Mouse (Mus musculus) MEL (cell line): ENCODE data around the gene Tex2. TPM values are rescaled to one million over a fixed set of nuclear protein-coding genes. Genes with fewer than 3 reads are reported as not detected.

ENCODE experiments used
- DNase-seq: peaks from one replicate; pipeline ENCODE4 v3.0.0; 2011; ENCODE audit warnings: low read depth, low spot score
- H3K27ac ChIP-seq: 2 replicates; pipeline ENCODE4 v1.5.1; 2012; ENCODE audit warnings: low read depth, mild to moderate bottlenecking, control low read depth, low read length, moderate library complexity; ENCODE audit not compliant: control insufficient read depth
- H3K27me3 ChIP-seq, 2 experiments: fragments of 150-350 bp in 1 of 2; sonication (generic) in 1 of 2; 2 replicates each; pipeline ENCODE4 v1.6.1; 2012; ENCODE audit warnings: low read length in 2 of 2, mild to moderate bottlenecking in 2 of 2, improper control_type of control experiment in 1 of 2, moderate library complexity in 1 of 2; ENCODE audit not compliant: insufficient read depth in 2 of 2, control insufficient read depth in 1 of 2
- H3K36me3 ChIP-seq, 2 experiments: 2 replicates each; pipeline ENCODE4 v1.6.1; 2012 to 2014; ENCODE audit warnings: low read length in 2 of 2, improper control_type of control experiment in 1 of 2, inconsistent platforms in 1 of 2, mild to moderate bottlenecking in 1 of 2; ENCODE audit not compliant: insufficient read depth in 2 of 2, control insufficient read depth in 1 of 2
- H3K4me1 ChIP-seq, 2 experiments: fragments of 150-350 bp in 1 of 2; sonication (generic) in 1 of 2; 2 replicates each; pipeline ENCODE4 v1.6.1; 2012; ENCODE audit warnings: low read length in 2 of 2, improper control_type of control experiment in 1 of 2, mild to moderate bottlenecking in 1 of 2; ENCODE audit not compliant: insufficient read depth in 2 of 2, control insufficient read depth in 1 of 2
- H3K4me3 ChIP-seq, 2 experiments: fragments of 150-350 bp in 1 of 2; sonication (generic) in 1 of 2; 2 replicates each; pipeline ENCODE4 v1.5.1; 2012; ENCODE audit warnings: low read depth in 2 of 2, low read length in 2 of 2, mild to moderate bottlenecking in 2 of 2, moderate library complexity in 2 of 2, control low read depth in 1 of 2, improper control_type of control experiment in 1 of 2; ENCODE audit not compliant: control insufficient read depth in 1 of 2, insufficient read depth in 1 of 2
- H3K79me2 ChIP-seq: 2 replicates; pipeline ENCODE4 v1.6.1; 2012; ENCODE audit warnings: mild to moderate bottlenecking, low read length, moderate library complexity; ENCODE audit not compliant: control insufficient read depth, poor library complexity, insufficient read depth
- H3K9ac ChIP-seq: 2 replicates; pipeline ENCODE4 v1.6.1; 2012; ENCODE audit warnings: low read depth, mild to moderate bottlenecking, control low read depth, low read length, moderate library complexity; ENCODE audit not compliant: control insufficient read depth, poor library complexity, severe bottlenecking
- H3K9me3 ChIP-seq: fragments of 150-350 bp; sonication (generic); replicated peaks from 2 replicates; pipeline ENCODE4 v1.6.1; 2012; ENCODE audit warnings: mild to moderate bottlenecking, low read length, improper control_type of control experiment, moderate library complexity; ENCODE audit not compliant: insufficient read depth
- BHLHE40 ChIP-seq: IDR thresholded peaks from 2 replicates; pipeline ENCODE4 v1.6.1; 2012; ENCODE audit warnings: low read depth, mild to moderate bottlenecking, inconsistent platforms, low read length, improper control_type of control experiment, borderline replicate concordance
- CHD1 ChIP-seq: IDR thresholded peaks from 2 replicates; pipeline ENCODE4 v1.6.1; 2012; ENCODE audit warnings: low read depth, mild to moderate bottlenecking, inconsistent platforms, low read length, improper control_type of control experiment
- CHD2 ChIP-seq: IDR thresholded peaks from 2 replicates; pipeline ENCODE4 v1.6.1; 2011; ENCODE audit warnings: low read length, improper control_type of control experiment
- CTCF ChIP-seq, 3 experiments: IDR thresholded peaks in 2 of 3; conservative IDR thresholded peaks in 1 of 3; 2 replicates each; pipeline ENCODE4 v1.5.1; 2011 to 2012; ENCODE audit warnings: low read length in 3 of 3, low read depth in 2 of 3, mild to moderate bottlenecking in 2 of 3, improper control_type of control experiment in 1 of 3, inconsistent platforms in 1 of 3, mixed read lengths in 1 of 3, moderate library complexity in 1 of 3; ENCODE audit not compliant: control insufficient read depth in 1 of 3, insufficient read depth in 1 of 3, poor library complexity in 1 of 3, severe bottlenecking in 1 of 3
- E2F4 ChIP-seq: IDR thresholded peaks from 2 replicates; pipeline ENCODE4 v1.6.1; 2011; ENCODE audit warnings: low read depth, low read length, improper control_type of control experiment, borderline replicate concordance
- ELF1 ChIP-seq: IDR thresholded peaks from 2 replicates; pipeline ENCODE4 v1.6.1; 2014; ENCODE audit warnings: low read depth, mild to moderate bottlenecking, inconsistent platforms, low read length, improper control_type of control experiment, moderate library complexity
- EP300 ChIP-seq, 2 experiments: IDR thresholded peaks; 2 replicates each; pipeline ENCODE4 v1.6.1; 2011; ENCODE audit warnings: improper control_type of control experiment in 2 of 2, low read length in 2 of 2, low read depth in 1 of 2, mild to moderate bottlenecking in 1 of 2
- ETS1 ChIP-seq: IDR thresholded peaks from 2 replicates; pipeline ENCODE4 v1.6.1; 2012; ENCODE audit warnings: low read depth, mild to moderate bottlenecking, inconsistent platforms, low read length, improper control_type of control experiment, moderate library complexity
- GATA1 ChIP-seq: IDR thresholded peaks from 2 replicates; pipeline ENCODE4 v1.6.1; 2011; ENCODE audit warnings: low read depth, low read length, improper control_type of control experiment
- HCFC1 ChIP-seq: IDR thresholded peaks from 2 replicates; pipeline ENCODE4 v1.6.1; 2012; ENCODE audit warnings: low read depth, mild to moderate bottlenecking, inconsistent platforms, low read length, improper control_type of control experiment, moderate library complexity
- JUND ChIP-seq: IDR thresholded peaks from 2 replicates; pipeline ENCODE4 v1.6.1; 2011; ENCODE audit warnings: low read depth, mild to moderate bottlenecking, improper control_type of control experiment, low read length
- KAT2A ChIP-seq: conservative IDR thresholded peaks from 2 replicates; pipeline ENCODE4 v1.6.1; 2012; ENCODE audit warnings: low read depth, low read length, improper control_type of control experiment, inconsistent platforms
- MAFK ChIP-seq: IDR thresholded peaks from 2 replicates; pipeline ENCODE4 v1.6.1; 2011; ENCODE audit warnings: low read depth, mild to moderate bottlenecking, low read length, improper control_type of control experiment, borderline replicate concordance
- MAX ChIP-seq: IDR thresholded peaks from 2 replicates; pipeline ENCODE4 v1.6.1; 2011; ENCODE audit warnings: low read length, improper control_type of control experiment
- MAZ ChIP-seq: IDR thresholded peaks from 2 replicates; pipeline ENCODE4 v1.6.1; 2012; ENCODE audit warnings: low read depth, mild to moderate bottlenecking, inconsistent platforms, low read length, improper control_type of control experiment
- MEF2A ChIP-seq: IDR thresholded peaks from 2 replicates; pipeline ENCODE4 v1.6.1; 2014; ENCODE audit warnings: low read depth, mild to moderate bottlenecking, inconsistent platforms, low read length, improper control_type of control experiment; ENCODE audit not compliant: poor library complexity, insufficient replicate concordance, severe bottlenecking; ENCODE audit errors: extremely low read depth
- MXI1 ChIP-seq: IDR thresholded peaks from 2 replicates; pipeline ENCODE4 v1.6.1; 2011; ENCODE audit warnings: mild to moderate bottlenecking, low read depth, low read length, improper control_type of control experiment
- MYB ChIP-seq: IDR thresholded peaks from 2 replicates; pipeline ENCODE4 v1.6.1; 2011; ENCODE audit warnings: mild to moderate bottlenecking, low read depth, low read length, improper control_type of control experiment
- MYC ChIP-seq: IDR thresholded peaks from 2 replicates; pipeline ENCODE4 v1.6.1; 2011; ENCODE audit warnings: low read depth, mild to moderate bottlenecking, low read length, improper control_type of control experiment, moderate library complexity
- NELFE ChIP-seq: IDR thresholded peaks from 2 replicates; pipeline ENCODE4 v1.6.1; 2011; ENCODE audit warnings: low read depth, low read length, improper control_type of control experiment
- NRF1 ChIP-seq: IDR thresholded peaks from 2 replicates; pipeline ENCODE4 v1.6.1; 2014; ENCODE audit warnings: low read depth, mild to moderate bottlenecking, inconsistent platforms, low read length, improper control_type of control experiment, moderate library complexity; ENCODE audit not compliant: poor library complexity, insufficient read depth, severe bottlenecking
- POLR2A ChIP-seq, 2 experiments: IDR thresholded peaks; 2 replicates each; pipeline ENCODE4 v1.6.1; 2011 to 2012; ENCODE audit warnings: low read length in 2 of 2, mild to moderate bottlenecking in 2 of 2, control low read depth in 1 of 2, improper control_type of control experiment in 1 of 2, low read depth in 1 of 2, moderate library complexity in 1 of 2; ENCODE audit not compliant: control insufficient read depth in 1 of 2, insufficient read depth in 1 of 2, poor library complexity in 1 of 2
- RAD21 ChIP-seq: IDR thresholded peaks from 2 replicates; pipeline ENCODE4 v1.6.1; 2011; ENCODE audit warnings: mild to moderate bottlenecking, low read depth, low read length, improper control_type of control experiment
- RCOR1 ChIP-seq: IDR thresholded peaks from 2 replicates; pipeline ENCODE4 v1.6.1; 2012; ENCODE audit warnings: low read depth, mild to moderate bottlenecking, inconsistent platforms, low read length, improper control_type of control experiment
- SIN3A ChIP-seq: IDR thresholded peaks from 2 replicates; pipeline ENCODE4 v1.6.1; 2012; ENCODE audit warnings: low read length, improper control_type of control experiment, inconsistent platforms
- SMC3 ChIP-seq: IDR thresholded peaks from 2 replicates; pipeline ENCODE4 v1.6.1; 2011; ENCODE audit warnings: low read depth, low read length, improper control_type of control experiment
- TAL1 ChIP-seq: IDR thresholded peaks from 2 replicates; pipeline ENCODE4 v1.6.1; 2012; ENCODE audit warnings: mild to moderate bottlenecking, inconsistent platforms, low read length, moderate library complexity, mixed read lengths
- TBP ChIP-seq: IDR thresholded peaks from 2 replicates; pipeline ENCODE4 v1.8.0; 2011; ENCODE audit warnings: low read depth, low read length, improper control_type of control experiment
- TCF12 ChIP-seq: IDR thresholded peaks from 2 replicates; pipeline ENCODE4 v1.6.1; 2014; ENCODE audit warnings: low read depth, mild to moderate bottlenecking, inconsistent platforms, low read length, improper control_type of control experiment, moderate library complexity
- UBTF ChIP-seq: IDR thresholded peaks from 2 replicates; pipeline ENCODE4 v1.6.1; 2012; ENCODE audit warnings: low read depth, mild to moderate bottlenecking, inconsistent platforms, low read length, improper control_type of control experiment, moderate library complexity, borderline replicate concordance; ENCODE audit not compliant: insufficient read depth
- USF1 ChIP-seq: IDR thresholded peaks from 2 replicates; pipeline ENCODE4 v1.6.1; 2014; ENCODE audit warnings: low read depth, mild to moderate bottlenecking, inconsistent platforms, low read length, improper control_type of control experiment, moderate library complexity
- USF2 ChIP-seq, 2 experiments: IDR thresholded peaks; 2 replicates each; pipeline ENCODE4 v1.6.1; 2011 to 2012; ENCODE audit warnings: improper control_type of control experiment in 2 of 2, low read length in 2 of 2, borderline replicate concordance in 1 of 2, inconsistent platforms in 1 of 2, low read depth in 1 of 2, mild to moderate bottlenecking in 1 of 2; ENCODE audit not compliant: insufficient read depth in 1 of 2
- ZKSCAN1 ChIP-seq: IDR thresholded peaks from 2 replicates; pipeline ENCODE4 v1.6.1; 2012; ENCODE audit warnings: low read depth, mild to moderate bottlenecking, inconsistent platforms, low read length, improper control_type of control experiment, moderate library complexity
- ZNF384 ChIP-seq: IDR thresholded peaks from 2 replicates; pipeline ENCODE4 v1.6.1; 2012; ENCODE audit warnings: low read depth, mild to moderate bottlenecking, inconsistent platforms, low read length, improper control_type of control experiment
- polyA plus RNA-seq, 2 experiments: library from polyadenylated mRNA; stranded (reverse) in 1 of 2; unstranded in 1 of 2; fragments of >175 nt in 1 of 2; fragments of >200 nt in 1 of 2; gene quantifications; 2 replicates each; pipeline versions ENCODE4 v1.2.1 to v1.2.4; 2012; ENCODE audit warnings: low replicate concordance in 2 of 2, low read depth in 1 of 2; ENCODE audit not compliant: insufficient read length in 2 of 2, insufficient read depth in 1 of 2, missing spikeins in 1 of 2
- total RNA-seq: library from RNA; depleted of rRNA; stranded (reverse); fragments of 300-350 nt; gene quantifications from 2 replicates; pipeline ENCODE4 v1.2.3, GENCODE M21; 2012

The Tex2 gene
- total and polyA plus RNA-seq, 3 experiments: 13.7 to 24.8 TPM; not detected in 1

DNA sequence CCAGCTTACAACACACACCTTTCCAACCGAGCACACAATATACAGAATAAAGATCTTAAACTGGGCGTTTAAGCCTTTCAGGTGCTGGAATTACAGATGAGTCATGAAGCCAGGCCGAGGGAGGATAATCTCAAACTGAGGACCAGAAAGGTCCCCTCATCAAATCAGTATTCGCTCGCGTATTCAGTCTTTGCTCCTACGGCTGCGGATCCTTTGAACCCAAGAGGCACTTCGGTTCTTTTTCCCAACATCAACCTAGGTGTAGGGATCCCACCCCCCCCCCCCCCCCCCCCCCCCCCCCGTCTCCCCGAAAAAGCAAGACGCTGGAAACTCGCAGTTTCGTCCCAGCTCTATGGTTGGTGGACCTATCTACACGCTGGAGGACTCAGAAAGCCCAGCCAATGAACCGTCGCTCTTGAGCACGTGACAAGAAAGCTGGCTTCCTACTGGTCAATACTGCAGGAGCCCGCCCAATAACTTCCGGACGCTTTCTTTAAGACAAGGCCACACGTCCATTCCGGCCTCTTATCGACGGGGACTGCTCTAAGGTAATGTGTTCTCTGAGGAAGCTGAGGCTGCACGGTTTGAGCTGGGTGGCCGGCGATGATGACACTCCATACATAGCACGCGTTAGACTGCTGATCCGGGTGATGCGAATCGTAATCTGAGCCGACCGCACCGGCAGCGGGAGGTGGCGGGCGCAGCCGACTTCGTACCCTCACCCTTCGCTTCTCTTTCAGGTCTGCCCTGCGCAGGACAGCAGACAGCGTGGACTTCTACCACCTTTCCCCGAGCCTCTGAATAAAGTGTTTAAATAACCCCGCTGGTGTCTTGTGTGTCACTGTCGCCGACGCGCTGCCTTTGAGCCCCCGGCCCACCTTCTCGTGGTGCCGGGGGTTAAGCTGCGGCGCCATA, 112.6 kb downstream of the Tex2 start:
- peak overlapping the region; percentile 91 for H3K9ac ChIP-seq
- H3K4me1 ChIP-seq: peaks cover 5 to 18% of the 10 kb centered on the region in 2 experiments; a peak in 2 of 4 replicates
- TF ChIP-seq RCOR1 (no peak), ETS1 (0 out of 2 replicates have a peak, but pooled peaks have one; percentile 4), NRF1 (no peak), ELF1 (peak; percentile 42; the same call in 1 of the 2 replicates), UBTF (no peak), MXI1 (peak; percentile 43; the same call in 1 of the 2 replicates), NELFE (peak; percentile 100), KAT2A (peak; percentile 73), SMC3 (no peak; the same call in 1 of the 2 replicates), TCF12 (peak; percentile 66; the same call in 1 of the 2 replicates), EP300 (IDR thresholded peaks at IDR 0.05; ENCODE audit: low read depth in 1 of 2, low read length in 2 of 2) (peak in 1 of 2 experiments; percentile 3; a peak in 1 of 4 replicates), USF1 (peak; percentile 96), MAX (peak; percentile 98), ZKSCAN1 (no peak), RAD21 (no peak), MYC (peak; percentile 95), POLR2A (IDR thresholded peaks at IDR 0.05; ENCODE audit: control insufficient read depth in 1 of 2, insufficient read depth in 1 of 2, low read depth in 1 of 2, low read length in 2 of 2, poor library complexity in 1 of 2) (peak; percentile 97 to 98), CHD1 (peak; percentile 99), CHD2 (no peak), MYB (no peak), TBP (peak; percentile 99), CTCF (IDR thresholded peaks at IDR 0.05 in 2 of 3, conservative IDR thresholded peaks at IDR 0.05 in 1 of 3; ENCODE audit: control insufficient read depth in 1 of 3, insufficient read depth in 1 of 3, low read depth in 2 of 3, low read length in 3 of 3, poor library complexity in 1 of 3, severe bottlenecking in 1 of 3) (no peak), MAZ (0 out of 2 replicates have a peak, but pooled peaks have one; percentile 16), BHLHE40 (no peak), USF2 (IDR thresholded peaks at IDR 0.05; ENCODE audit: borderline replicate concordance in 1 of 2, insufficient read depth in 1 of 2, low read depth in 1 of 2, low read length in 2 of 2) (peak; percentile 91 to 96), HCFC1 (peak; percentile 91), JUND (peak; percentile 78; the same call in 1 of the 2 replicates), MAFK (no peak), TAL1 (no peak), GATA1 (peak; percentile 85), MEF2A (no peak), ZNF384 (no peak), SIN3A (peak; percentile 75), E2F4 (no peak)

More for the DNA sequence above, 112.6 kb downstream of the Tex2 start:
- H3K27me3 ChIP-seq: no peaks in the 10 kb centered on the region
- H3K27ac ChIP-seq: peak overlapping the region; percentile 95
- peak; percentile 100 for DNase-seq
- peaks cover 0 to 23% of the 10 kb centered on the region in 2 experiments; a peak in 2 of 4 replicates for H3K36me3 ChIP-seq
- H3K4me3 ChIP-seq: peak overlapping the region; percentile 58 to 90
- H3K9me3 ChIP-seq: no peaks in the 10 kb centered on the region
- H3K79me2 ChIP-seq: peaks cover 9% of the 10 kb centered on the region
